Mouse (Mus musculus) ovary, postnatal 10 days (tissue): ENCODE measurements around the gene Il21r.

Experiments
- DNase-seq: peaks from one replicate; pipeline ENCODE4 v3.0.0; 2022; ENCODE audit warnings: low spot score

Gene Il21r

DNA sequence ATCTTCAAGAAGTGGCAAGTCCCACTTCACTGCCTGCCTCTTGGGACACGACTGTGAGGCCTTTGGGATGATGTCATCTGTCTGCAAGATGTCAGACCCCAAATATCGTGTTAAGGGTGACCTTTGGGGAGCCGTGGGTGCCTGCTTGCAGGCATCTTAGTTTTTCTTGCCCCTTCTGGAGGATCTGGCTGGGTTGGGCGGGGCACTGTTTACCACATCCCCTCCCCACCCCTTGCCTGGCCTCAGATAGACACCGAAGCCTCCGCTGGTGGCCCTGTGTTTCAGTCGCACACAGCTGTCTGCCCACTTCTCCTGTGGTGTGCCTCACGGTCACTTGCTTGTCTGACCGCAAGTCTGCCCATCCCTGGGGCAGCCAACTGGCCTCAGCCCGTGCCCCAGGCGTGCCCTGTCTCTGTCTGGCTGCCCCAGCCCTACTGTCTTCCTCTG, at the start of gene Il21r:
TSS of gene Il21r (plus strand) at position 245 of the 447 bp plus-strand sequence.
- DNase-seq, result no peak

DNA sequence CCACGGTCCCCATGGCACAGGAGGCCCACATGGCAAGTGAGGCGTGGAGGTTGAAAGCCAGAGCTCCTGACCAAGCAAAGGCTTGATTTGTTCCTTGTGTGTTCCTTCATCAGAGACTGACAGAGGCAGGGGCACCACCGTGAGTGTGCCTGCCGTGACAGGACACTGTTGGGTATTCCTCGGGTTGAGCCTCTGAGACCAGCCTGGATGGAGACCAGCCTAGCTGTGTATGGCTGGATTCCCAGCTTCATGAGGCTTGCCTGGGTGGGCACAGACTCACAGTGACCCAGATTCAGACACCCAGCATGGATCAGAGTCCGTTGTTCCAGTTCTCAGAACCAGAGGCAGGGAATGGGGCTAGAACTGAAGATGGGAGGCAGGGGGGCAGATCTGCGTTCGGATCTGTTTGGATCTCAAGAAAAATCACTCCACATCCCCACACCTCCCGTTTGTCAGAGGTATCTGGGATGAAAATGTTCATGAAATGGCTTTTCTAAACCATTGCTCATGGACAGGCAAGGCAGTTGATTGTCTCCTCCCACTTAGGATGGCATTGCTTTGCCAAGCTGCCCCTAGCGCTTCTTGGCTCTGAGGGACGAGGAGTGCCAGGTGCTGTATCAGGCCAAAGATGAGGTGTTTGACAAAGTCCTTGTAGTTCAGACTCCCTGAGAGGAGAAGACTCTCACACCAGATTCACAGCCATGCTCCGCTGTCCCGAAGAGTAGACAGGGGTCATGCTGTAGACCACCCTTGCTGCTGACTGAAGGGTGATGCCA, 49.4 kb upstream of the Il21r start:
- no peak for DNase-seq

DNA sequence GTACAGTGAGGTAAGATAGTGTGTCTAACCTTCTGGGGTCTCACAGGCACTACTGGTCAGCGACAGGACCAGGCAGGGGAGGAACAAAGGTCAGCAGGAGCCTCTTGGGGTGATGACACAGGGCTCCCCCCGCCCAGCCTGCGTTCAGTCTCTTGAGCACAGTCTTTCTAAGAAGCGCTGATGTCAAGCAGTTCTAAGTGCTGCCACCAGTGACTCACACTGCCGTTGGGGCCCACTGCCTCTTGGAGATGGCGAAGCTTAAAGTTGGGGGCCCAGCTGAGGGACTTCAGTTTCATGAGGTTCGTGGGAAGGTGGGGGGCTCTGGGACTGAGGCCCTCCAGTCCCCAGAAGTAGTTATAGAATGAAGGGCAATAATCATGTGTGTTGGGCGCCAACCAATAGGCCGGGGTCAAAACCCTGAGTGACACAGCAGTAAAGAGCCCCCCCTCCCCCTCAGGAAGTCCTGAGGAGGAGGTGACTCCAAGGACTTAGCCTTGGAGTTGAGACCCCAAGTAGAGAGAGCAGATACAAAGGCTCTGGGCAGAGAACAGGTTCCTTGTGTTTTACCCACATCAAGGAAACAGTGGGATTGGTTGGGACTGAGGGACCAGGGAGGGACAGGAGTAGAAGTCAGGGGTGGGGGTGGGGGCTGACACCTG, 48.6 kb upstream of the Il21r start:
- DNase-seq, result no peak

DNA sequence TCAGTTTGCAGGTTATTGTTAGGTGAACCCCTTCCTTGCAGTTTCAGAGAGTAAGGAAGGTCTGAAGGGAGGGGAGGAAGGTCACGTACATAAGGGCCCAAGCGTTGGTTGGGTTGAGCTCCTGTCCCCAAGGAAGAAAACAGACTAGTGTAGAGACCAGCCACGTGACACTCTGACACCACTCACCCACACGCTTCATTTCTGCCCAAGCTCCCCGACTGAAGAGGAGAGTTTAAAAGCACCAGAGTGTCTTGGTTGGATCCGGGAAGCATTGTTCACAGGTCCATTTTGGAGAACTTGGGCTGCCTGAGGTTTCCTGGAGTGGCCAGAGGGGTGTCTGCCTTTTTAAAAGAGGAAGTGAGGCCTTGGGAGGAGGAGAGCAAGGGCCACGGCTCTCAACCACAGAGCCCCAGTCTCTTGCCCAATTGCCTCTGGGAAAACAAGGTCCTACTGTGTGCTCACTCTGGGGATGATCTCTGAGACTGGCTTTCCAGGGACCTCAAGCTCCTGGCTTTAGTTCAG, 47.8 kb upstream of the Il21r start:
- DNase-seq, result no peak

DNA sequence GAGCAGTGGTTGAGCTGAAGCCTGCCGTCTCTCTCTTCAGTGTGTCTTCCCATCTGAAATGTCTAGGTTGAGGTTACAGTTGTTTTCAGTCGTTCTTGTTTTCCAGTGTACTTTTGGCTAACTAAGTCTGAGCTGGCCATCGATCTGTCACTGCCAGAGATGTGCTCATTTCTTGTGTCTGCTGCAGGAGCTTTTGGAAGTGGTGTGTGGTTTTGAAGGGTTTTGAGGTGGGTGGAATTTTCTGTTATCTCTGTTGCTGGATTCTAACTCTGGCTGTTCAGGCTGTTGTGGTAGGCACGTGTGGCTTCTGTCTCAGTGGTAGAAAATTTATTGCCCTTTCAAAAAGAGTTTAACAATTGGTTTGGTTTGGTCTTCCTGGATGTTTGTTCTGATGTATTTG, 47.1 kb upstream of the Il21r start:
- no peak for DNase-seq

DNA sequence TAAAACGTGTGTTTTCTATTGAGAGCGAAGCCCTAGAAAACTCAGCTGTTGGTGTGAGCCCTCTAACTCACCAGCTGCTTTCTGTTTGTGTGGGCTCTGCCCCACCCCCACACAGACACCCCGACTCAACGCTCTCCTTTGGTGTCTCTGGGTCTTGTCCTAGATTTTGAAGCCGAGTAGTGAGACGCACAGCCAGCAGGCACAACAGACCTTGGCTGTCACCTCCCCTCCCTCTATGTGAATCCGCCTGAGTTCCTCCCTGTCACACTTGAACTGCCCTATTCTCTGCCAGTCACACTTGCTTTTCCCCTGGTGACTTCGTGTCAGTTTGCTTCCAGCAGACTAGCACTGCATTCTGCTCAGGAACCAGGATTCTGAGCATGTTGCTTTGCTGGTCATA, 46.4 kb upstream of the Il21r start:
- no peak for DNase-seq

DNA sequence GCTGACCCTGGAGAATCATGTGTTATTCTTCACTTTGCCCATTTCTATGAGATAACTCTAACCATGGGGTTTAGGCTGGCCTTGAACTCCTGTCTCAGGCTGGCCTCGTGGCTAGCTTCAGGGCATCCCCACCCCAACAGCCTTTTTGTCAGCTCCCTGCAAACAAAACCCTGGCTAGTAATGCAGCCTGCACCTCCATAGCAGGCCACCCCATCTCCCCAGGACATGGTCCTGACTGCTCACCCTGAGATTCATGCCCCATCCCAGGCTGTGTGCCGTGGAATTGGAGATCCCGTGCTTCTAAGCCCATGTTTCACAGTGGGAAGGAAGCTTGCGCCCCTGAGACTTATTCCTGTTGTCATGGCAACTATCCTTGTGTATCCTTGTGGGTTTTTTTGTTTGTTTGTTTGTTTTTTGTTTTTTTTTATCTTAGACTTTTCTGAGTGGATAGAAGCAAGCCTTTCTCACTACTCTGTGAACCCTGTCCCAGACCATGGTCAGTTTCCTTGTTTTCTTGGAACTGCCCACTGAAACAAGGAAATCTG, 44.8 kb upstream of the Il21r start:
- no peak for DNase-seq

DNA sequence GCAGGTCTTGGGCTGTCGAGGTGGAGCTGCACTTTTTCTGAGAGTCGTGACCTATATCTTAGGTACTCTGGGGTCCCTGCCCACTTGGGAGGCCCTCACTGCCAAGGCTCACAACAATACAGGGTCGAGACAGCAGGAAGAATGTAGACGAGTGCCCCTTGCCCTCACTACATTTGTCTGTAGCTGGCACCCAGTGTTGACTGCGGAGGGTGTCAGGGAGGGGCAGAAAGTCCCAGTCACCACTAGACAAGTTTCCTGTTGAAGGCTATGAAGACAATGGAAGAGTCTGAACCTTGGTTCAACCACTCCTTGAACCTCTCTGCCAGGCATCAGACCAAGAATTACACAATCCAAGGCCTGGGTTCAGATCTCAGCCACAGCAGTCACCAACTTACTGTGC, 44.2 kb upstream of the Il21r start:
- DNase-seq, result no peak

DNA sequence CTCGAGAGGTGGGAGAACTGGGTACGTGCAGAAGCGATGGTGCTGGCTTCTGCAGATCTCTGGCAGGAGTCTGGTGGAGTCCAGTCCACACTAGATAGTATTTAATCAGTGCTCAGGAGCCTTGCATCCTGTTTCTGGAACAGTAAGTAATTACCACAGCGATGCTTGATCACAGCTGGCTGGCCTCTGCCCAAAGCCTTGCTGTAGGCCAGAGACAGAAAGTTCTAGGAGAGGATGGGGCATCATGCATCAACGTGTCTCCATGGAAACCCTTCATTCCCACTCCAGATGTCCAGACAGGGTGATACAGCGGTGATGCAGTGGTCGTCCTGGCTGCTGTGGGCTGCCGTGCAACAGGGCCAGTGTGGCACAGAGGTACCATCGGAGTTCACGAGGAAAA, 43.7 kb upstream of the Il21r start:
- no peak for DNase-seq

DNA sequence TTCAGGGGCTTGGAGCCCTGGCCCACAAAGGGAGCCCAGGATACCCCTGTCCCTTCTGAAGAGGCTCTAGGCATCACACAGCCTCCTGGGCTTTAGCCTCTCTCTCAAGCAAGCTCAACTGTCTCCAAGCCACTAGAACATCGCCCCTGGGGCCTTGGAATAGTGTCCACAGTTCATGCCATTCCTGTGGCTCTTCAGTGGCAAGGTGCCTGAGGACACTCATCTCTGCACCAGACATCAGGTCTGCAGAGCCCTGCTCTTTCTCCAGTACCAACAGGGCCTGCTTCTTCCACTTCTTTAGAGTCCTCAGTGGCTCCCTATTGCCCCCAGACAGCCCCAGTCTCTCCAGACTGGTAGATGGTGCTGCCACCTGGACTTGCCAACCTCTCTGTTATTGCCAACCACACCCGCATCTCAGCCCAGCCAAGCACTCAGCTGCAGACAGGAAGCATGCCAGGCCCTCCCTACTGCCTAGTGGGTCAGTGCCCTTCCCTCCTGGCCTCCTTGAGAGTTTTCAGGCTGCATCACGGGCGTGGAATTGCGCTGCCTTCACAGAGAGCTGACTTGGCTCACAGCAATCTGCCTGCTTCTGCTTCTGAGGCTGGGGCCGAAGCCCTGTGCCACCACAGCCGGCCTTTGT, 43.0 kb upstream of the Il21r start:
- DNase-seq, result no peak

DNA sequence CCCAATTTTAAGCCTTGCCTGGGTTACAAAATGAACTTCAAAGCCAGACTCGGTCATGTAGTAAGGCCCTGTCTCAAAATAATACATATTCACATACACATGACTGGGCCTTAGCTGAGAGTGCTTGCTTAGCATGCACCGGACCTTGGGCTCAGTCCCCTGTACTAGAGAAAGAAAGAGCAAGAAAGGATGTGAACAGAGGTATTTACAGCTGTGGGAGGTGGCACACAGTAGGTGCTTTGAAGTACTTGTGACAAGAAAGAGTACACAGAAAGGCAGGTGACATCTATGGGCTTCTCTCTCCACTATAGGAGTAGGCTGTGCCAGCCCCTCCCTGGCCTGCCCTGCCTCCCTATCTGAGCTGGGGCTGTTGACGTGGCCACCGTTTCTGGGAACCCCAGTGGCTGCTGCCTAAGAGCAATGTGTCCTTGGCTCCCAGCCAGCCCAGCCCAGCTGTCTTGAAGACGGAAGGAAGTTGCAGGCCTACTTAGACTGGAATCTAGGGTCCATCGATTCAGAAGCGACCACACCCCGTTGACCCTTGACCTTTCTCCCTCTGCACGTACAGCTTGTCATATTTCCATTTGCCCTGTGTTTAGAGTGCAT, 42.0 kb upstream of the Il21r start:
- no peak for DNase-seq

DNA sequence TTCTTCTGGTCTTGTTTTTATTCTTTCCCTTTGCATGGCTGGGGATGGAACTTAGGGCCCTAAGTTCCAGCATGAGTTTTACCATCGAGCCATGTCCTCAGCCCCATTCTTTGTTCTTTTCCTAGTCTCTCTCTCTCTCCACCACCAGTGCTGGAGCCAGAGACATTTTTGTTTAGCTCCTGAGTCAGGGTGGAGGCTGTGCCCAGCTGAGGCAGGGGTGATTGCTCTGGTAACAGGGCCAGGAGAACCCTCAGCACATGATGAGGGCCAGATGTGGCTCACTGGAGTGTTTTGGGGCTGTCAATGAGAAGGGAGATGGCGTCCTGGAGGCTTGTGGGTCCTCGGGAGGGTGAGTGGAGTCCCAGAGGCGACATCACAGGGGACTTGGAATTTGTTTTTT, 40.8 kb upstream of the Il21r start:
- no peak for DNase-seq

DNA sequence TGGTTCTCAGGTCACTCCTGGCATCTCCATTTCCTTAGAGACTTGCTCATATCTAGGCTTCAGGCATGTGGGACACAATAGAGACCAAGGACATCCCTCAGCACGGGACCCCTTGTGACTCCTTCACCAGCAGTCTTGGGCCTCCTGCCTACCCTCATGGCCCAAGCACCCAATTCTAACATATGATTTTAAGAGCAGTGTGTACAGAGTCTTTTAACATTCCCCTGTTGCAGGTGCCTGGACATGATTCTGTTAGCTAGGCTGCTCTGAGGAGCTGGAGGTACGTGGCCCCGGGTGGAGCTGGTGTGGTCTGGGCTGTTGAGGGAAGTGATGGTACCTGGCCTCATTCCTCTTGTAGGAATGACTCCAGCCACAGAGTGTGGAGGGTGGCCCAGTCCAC, 40.1 kb upstream of the Il21r start:
- no peak for DNase-seq

DNA sequence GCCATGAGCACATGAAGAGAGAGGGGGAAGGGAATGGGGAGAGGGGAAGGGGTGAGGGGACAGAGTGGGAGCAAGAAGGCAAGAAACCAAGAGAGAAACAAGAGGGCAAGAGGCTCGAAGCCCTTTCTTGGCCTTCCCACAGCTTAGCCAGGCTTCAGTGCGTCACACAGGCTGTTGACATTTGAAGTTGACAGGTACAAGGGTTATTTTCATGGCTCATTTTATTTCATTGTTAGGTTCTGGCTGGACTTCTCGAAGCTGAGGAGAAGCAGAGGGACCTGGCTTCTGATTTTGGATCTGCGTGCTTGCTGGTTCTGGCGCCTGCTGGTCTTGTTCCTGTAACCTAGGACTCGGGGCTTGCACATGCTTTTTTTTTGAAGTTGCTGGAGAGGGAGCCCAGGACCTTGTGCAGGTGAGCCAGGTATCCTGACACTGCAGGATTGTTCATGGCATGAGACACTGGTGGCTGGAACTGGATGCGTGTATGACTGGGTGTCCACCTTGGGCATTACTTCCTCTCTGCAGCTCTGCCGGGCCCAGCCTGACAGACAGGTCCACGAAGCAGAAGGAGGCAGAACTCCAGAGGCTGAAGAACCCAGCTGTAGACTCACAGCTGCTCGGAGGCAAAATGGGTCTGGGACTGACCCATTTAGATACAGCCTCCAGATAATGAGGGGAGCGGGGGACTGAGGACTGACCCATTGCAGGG, 38.8 kb upstream of the Il21r start:
- DNase-seq, result no peak

DNA sequence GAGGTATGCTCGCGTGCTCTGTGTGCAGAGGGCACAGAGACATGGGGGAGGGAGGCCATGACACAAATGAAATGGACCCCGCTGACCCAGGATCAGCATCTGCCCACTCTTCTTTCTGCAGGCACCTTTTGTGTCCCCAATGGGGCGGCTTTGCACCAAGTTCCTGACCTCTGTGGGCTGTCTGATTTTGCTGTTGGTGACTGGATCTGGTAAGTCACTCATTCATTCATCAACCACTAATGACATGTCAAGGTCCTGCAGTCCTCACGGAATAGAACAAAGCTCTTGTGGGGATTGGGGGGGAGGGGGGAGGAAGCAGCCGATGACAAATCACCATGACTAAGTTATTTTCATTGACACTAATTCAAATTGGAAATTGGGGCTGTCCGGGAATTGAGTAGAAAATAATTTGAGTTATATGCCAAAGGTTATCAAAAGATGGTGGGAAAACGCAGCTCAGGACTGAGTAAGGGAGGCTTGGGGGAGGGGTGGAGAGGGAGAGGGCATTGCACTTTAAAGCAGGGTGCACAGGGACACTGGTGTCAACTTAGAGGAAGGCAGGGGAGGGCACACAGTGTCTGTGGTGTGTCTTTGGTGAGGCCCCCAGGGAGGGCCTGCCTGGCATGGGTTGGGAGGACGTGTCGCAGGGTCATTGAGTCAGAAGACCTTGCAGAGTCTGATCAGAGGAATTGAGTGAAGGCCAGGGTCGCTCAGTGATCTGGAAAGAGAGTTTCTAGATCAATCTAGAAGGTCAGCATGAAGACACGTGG, 37.5 kb upstream of the Il21r start:
- no peak for DNase-seq

DNA sequence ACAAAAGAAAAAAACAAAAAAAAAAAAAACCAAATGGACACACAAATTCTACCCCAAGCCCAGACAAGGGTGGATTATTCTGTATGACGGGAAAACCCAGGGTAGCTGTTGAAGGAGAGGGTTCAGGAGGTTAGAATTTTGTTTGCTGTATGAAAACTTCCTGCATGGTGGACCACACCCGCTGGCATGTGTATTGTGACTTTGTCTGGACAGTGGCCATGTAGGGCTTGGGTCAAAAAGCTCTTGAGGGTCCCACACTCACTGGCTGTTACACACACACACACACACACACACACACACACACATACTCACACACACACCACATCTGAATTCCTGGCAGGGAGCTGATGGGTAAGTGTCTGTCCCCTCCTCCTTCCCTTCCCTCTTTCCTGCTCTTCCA, 36.8 kb upstream of the Il21r start:
- no peak for DNase-seq

DNA sequence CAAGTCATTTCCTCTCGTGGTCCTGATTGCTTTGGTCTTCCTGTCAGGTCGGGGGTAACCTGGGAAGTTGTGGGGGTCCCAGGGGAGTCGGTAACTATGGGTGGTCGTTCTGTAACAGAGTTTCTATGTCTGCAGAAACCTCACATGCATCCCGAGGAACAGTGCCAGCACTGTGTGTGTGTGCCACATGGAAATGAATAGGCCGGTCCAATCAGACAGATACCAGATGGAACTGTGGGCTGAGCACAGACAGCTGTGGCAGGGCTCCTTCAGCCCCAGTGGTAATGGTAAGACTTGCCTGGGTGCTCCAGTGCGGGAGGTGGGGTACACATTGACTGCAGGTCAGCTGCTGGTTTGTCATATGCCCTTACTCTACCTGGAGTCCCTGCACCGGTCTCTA, 34.3 kb upstream of the Il21r start:
- no peak for DNase-seq

DNA sequence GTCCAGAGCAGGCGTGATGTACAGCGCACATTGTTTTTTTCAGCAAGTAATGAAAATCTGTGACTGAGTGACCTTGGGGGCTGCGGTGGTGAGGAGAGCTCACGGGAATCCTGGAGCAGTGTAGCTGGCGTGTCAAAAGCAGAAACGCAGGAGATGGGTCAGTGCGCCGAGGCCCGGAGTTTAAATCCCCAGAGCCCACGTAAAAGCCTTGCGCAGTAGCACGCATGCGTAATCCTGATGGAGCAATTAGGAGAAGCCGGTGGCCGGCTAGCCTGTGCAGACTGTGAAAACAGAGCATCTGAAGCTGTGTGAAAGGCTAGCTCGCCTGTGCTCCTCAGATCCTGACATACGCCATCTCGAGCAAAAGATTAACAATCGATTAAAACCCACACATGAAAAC, 31.3 kb upstream of the Il21r start:
- DNase-seq, result no peak

DNA sequence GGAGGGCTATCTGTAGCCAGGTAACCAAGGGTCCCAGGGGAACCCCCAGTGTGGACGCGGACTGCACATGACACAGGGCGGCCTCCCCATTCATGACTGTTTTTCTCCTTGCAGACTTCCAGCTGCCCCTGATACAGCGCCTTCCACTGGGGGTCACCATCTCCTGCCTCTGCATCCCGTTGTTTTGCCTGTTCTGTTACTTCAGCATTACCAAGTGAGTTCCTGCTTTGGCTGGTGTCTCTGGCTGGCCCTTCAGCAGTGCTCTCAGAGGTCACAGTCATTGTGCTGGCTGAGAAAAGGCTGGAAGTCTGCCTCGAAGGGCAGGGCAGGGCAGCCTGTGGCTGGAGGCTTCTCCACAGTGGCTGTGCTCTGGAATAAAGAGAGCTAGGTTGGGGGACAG, 30.5 kb upstream of the Il21r start:
- no peak for DNase-seq

DNA sequence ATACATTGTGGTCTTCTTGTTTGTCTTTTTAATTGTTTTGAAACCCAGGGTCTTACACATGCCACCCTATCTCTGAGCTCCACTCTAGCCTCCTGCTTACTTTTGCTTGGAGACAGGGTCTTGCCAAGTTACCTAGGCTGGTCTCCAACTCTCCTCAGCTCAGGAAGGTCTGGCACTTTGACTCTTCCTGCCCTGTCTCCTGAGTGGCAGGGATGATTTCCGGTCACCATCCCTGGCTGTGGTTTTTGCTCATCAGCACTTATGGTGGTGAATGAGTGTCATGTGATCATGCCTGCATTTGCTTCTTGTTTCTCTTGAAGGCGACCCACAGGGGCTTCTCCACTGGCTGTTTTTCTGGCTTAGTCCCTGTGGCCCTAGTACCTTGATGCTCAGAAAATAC, 29.4 kb upstream of the Il21r start:
- no peak for DNase-seq

DNA sequence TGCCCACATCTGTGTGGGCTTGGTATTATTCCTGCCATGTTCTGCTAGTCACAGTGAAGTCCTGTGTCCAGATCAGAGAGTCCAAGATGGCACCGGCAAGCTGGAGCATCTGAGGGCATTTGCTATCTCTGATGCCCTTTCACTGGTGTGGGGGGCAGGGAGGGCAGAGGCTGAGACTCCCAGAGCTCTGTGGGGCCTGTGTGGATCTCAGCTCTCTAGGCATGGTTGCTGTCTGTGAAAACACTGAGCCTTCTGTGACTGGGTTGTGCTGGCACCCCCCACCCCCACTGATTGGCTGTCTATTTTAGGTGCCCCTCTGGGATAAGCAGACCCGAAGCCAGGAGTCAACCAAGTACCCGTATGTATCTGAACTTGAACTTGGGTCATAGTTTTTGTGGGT, 28.4 kb upstream of the Il21r start:
- no peak for DNase-seq
